Mouse (Mus musculus) lung, postnatal 0 days (tissue): ENCODE results near the gene Sart1.
A peak's percentile ranks its signal among the peaks of the same experiment; 100 is the strongest.

Source experiments
- CTCF ChIP-seq: IDR thresholded peaks from 2 replicates; pipeline ENCODE4 v1.5.1; 2016; ENCODE audit warnings: antibody characterized with exemption, mild to moderate bottlenecking
- EP300 ChIP-seq: IDR thresholded peaks from 2 replicates; pipeline ENCODE4 v1.6.1; 2016; ENCODE audit warnings: antibody characterized with exemption, mild to moderate bottlenecking, control low read depth

DNA sequence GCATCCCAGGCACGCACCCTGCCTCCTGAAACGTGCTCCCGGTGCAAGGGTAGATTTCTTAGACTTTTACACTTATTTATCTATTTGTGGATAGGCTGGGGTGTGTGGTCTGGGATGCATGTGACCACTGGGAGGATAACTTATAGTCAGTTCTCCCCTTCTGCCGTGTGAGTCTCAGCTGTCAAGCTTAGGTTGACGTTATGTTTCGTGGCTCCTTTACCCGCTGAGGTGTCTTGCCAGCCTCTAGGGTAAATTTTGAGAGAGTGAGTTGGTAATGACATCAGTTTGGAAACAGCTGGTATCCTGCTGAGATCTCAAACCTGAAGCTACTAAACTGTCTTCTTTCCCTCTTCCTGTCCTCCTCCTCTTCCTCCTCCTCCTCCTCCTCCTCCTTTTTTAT, 17.4 kb upstream of the Sart1 start:
- TF ChIP-seq CTCF (0 out of 2 replicates have a peak, but pooled peaks have one; percentile 13), EP300 (no peak)
